Mouse (Mus musculus) olfactory bulb, adult 2 months (tissue): Measurements from ENCODE around the gene Cited4. TPM values are rescaled to one million over a fixed set of nuclear protein-coding genes. Genes with fewer than 3 reads are reported as not detected.

Experiments used
- H3K27ac ChIP-seq: fragments of 200-500 bp; 2 replicates; pipeline ENCODE4 v1.5.1; 2012; ENCODE audit warnings: low read depth, low read length; ENCODE audit not compliant: insufficient read depth
- H3K4me1 ChIP-seq: fragments of 200-500 bp; 2 replicates; pipeline ENCODE4 v1.6.1; 2012; ENCODE audit warnings: low read length; ENCODE audit not compliant: control insufficient read depth, insufficient read depth
- H3K4me3 ChIP-seq: fragments of 200-500 bp; 2 replicates; pipeline ENCODE4 v1.5.1; 2012; ENCODE audit warnings: mild to moderate bottlenecking, low read depth, low read length, moderate library complexity; ENCODE audit not compliant: insufficient read depth
- CTCF ChIP-seq: fragments of 200-500 bp; IDR thresholded peaks from 2 replicates; pipeline ENCODE4 v1.5.1; 2012; ENCODE audit warnings: low read depth, mild to moderate bottlenecking, low read length, moderate library complexity; ENCODE audit not compliant: insufficient read depth
- POLR2A ChIP-seq: fragments of 200-500 bp; IDR thresholded peaks from 2 replicates; pipeline ENCODE4 v1.6.1; 2012; ENCODE audit warnings: mild to moderate bottlenecking, low read depth, low read length, moderate library complexity; ENCODE audit not compliant: insufficient read depth
- WGBS: fragments of 180-500 bp; shearing (Covaris S2); methylation state at CpG from one replicate; pipeline ENCODE4 v1.1.7; 2018; 5-methylcytosine and 5-hydroxymethylcytosine counted together
- polyA plus RNA-seq: library from polyadenylated mRNA; stranded (reverse); fragments of >200 nt; gene quantifications from 2 replicates; pipeline ENCODE4 v1.2.4, GENCODE M21; 2012; ENCODE audit warnings: low replicate concordance; ENCODE audit not compliant: missing spikeins, insufficient read depth, insufficient read length

The Cited4 gene
- polyA plus RNA-seq, 1 experiment, result not detected

DNA sequence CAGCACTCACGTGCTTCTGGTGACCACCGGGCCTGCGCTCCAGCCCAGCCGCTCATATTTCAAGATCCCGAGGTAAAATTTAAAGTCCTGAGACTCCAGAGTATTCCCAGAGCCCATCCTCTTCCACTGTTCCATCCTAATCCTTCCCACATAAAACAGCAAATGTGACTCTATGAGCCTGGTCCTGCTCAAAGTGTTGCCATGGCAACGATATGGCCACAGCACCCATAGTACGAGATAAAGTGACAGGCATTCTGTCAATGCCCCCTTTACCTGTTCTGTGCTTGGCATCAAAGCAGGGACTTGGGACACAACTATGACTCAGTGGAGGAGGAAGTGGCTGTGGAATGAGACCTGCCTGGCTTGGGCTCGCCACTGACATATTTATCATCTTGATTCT lies 10.5 kb upstream of the Cited4 start:
- Histone ChIP-seq H3K27ac (no peak overlapping the region), H3K4me3 (no peak overlapping the region), H3K4me1 (no peaks in the 10 kb centered on the region)
- TF ChIP-seq CTCF, result no peak
- TF ChIP-seq POLR2A, result no peak
- WGBS, result 88% methylated on average over 8 of the region's 8 CpGs

DNA sequence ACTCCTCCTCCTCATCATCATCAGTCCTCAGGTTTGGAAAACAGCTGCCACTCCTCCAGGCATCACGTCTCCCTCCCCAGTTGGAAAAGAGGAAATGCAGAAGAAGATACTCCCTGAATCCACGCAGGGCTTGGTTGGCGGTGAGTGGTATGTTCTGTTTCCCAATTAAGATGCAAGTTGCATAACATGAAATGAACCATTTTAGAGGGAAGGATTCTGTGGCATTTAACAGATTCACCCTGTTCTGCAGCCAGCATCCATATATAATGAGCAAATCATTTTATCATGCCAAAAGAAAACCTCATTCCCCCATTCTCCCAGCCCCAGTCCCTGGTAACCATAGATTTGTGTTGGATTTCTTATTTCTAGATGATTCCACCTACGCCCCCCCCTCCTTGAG lies 5.9 kb upstream of the Cited4 start:
- Histone ChIP-seq H3K27ac (no peak overlapping the region), H3K4me3 (no peak overlapping the region), H3K4me1 (no peaks in the 10 kb centered on the region)
- 69% methylated on average over 4 of the region's 4 CpGs for WGBS
- TF ChIP-seq POLR2A (no peak), CTCF (no peak)

- 66% methylated on average over 2 of the region's 2 CpGs for WGBS
- Histone ChIP-seq H3K27ac (no peak overlapping the region), H3K4me1 (peaks cover 15% of the 10 kb centered on the region; the same call in 1 of the 2 replicates), H3K4me3 (no peak overlapping the region)
- TF ChIP-seq CTCF (no peak), POLR2A (no peak)
Measured at GRCm38 (mm10) chr4:120664601-120665000, 1.8 kb upstream of the Cited4 start.

- WGBS, result 79% methylated on average over 4 of the region's 4 CpGs
- TF ChIP-seq POLR2A (no peak), CTCF (no peak)
- Histone ChIP-seq H3K4me1 (peaks cover 15% of the 10 kb centered on the region; the same call in 1 of the 2 replicates), H3K27ac (no peak overlapping the region), H3K4me3 (no peak overlapping the region)
Measured at GRCm38 (mm10) chr4:120665144-120665700, 1.1 kb upstream of the Cited4 start.

DNA sequence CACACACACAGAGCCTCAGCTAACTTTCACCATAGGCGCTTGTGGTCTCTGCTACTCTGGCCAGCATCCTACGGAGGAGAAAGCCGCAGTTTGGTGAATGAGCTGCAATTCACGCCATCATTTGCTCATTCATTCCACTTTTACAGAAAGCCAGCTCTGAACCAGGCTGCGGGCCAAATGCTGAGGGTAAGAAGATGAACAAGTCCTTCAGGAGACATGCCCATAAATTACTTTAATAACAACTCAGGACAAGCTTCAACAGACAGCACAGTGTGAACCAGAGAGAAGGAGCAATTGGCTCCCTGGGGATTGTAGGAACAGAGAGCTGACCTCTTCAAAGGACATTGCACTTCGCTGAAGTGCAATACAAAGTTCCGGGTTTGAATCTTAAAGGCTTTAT lies 590 bp upstream of the Cited4 start:
- Histone ChIP-seq H3K27ac (no peak overlapping the region), H3K4me3 (no peak overlapping the region), H3K4me1 (peaks cover 15% of the 10 kb centered on the region; the same call in 1 of the 2 replicates)
- TF ChIP-seq CTCF (no peak), POLR2A (no peak)
- 65% methylated on average over 7 of the region's 7 CpGs for WGBS

- H3K27ac ChIP-seq, result no peak overlapping the region
- 2% methylated on average over 50 of the region's 50 CpGs for WGBS
- H3K4me3 ChIP-seq, result peak overlapping the region; percentile 55
- peaks cover 15% of the 10 kb centered on the region; the same call in 1 of the 2 replicates for H3K4me1 ChIP-seq
- TF ChIP-seq POLR2A, result no peak
Measured at GRCm38 (mm10) chr4:120667045-120667501, 701 bp downstream of the Cited4 start.

GRCm38 (mm10) chr4:120667555-120667954 lies 1.2 kb downstream of the Cited4 start:
- 61% methylated on average over 10 of the region's 10 CpGs for WGBS
- no peak overlapping the region for H3K27ac ChIP-seq
- H3K4me1 ChIP-seq, result peaks cover 15% of the 10 kb centered on the region; the same call in 1 of the 2 replicates
- H3K4me3 ChIP-seq, result peak overlapping the region; percentile 55
- TF ChIP-seq CTCF, result no peak

DNA sequence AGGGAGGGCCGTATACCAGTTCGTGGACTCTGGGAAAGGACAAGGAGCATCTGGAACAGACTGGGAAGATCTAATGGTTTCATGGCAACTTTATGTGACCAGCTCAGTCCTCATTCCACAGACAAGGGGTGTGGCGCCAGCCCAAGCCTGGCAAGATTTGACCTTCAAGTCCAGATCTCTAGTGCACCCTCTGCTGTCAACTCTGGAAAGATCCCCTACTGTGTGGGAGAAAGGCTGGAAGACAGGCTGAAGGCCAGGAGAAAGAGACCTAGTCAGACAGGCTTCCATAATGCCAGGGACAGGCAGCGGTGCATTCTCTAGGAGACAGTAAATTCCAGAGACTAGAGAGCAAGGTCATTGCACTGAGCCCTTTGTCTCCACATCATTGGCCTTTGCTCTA lies 2.2 kb downstream of the Cited4 start:
- Histone ChIP-seq H3K4me1 (peaks cover 15% of the 10 kb centered on the region; the same call in 1 of the 2 replicates), H3K27ac (no peak overlapping the region), H3K4me3 (no peak overlapping the region)
- 96% methylated on average over 4 of the region's 4 CpGs for WGBS
- no peak for TF ChIP-seq POLR2A
- TF ChIP-seq CTCF, result no peak

DNA sequence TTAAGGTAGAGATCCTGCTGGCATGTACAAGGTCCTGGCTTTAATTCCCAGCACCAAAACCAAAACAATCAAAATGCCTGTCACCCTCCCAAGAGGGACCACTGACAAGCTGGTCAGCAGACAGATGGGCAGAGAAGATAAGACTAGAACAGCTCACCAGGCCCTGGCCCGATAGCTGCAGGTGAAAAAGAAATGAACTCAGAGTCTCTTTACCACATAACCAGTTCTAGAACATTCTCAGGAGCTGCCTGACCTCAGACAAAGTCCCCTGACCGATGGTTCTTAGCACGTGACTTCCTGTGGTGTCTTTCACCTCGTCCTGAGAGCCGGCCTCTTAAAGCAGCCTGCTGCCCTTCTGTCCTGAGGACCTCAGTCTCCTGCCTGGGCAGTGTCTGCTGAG lies 3.2 kb downstream of the Cited4 start:
- no peak for TF ChIP-seq CTCF
- TF ChIP-seq POLR2A, result no peak
- no peak overlapping the region for H3K27ac ChIP-seq
- WGBS, result 90% methylated on average over 5 of the region's 5 CpGs

More for the DNA sequence above, 3.2 kb downstream of the Cited4 start:
- Histone ChIP-seq H3K4me1 (peaks cover 15% of the 10 kb centered on the region; the same call in 1 of the 2 replicates), H3K4me3 (no peak overlapping the region)
